In the genomic region with DNA sequence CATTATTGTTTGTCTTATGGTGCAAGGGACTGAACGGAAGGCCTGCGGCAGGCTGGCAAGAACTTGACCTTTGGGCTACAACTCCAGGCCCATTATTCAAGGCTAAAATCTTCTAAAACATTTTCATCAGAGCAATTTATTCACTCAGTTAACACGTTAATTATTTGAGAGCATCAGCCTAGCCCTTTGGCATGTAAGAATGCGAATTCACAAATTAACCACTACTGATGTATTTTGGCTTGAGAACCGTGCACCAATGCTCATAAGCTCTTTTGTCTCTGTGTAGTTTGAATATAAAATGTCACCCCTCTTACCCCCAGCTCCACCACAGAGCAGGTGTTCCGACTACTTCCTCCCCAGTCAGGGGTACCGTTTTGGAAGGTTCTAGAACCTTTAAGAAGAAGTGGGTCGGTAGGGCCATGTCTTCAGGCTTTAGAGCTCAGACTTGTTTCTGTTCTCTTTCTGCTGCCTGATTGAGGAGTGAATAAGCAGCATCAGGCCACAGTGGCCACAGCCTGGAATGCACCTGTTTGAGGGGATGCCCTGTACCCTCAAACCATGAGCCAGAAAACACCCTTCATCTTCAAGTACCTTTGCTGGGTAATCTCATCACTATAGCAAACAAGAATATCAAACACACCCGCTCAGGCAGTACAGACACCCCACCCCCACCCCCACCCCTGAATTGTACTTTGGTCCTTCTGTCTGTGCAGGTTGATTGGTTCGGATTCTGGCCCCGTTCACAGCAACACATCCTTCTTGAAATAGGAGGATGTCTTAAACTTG, we compare ENCODE assay signal across 13 mouse cellular contexts. TPM values are rescaled to one million over a fixed set of nuclear protein-coding genes. Genes with fewer than 3 reads are reported as not detected.
DNase-seq lines count a peak whose midpoint lies in the region; ATAC-seq lines count a peak whose summit lies in the region.
"Had no signal": no experiment of that assay in that cellular context is flagged by ENCODE, and none has a peak within 500 bp of the region (broad histone marks: within the 10 kb centered on the region; RNA-seq: fewer than 3 reads in every experiment).

No protein-coding gene starts in this region.

- DNase-seq in kidney, adult 9 months = peak; percentile 71
- no peak for DNase-seq in kidney, postnatal 4 days
- peak; percentile 51 for DNase-seq in thymus, postnatal 14 days
- DNase-seq in adrenal gland, postnatal 14 days = no peak
- DNase-seq in adrenal gland, postnatal 25 days = no peak
- DNase-seq: cerebellum, adult 9-10 months; embryo, embryonic 11 days; gastrocnemius, postnatal 36 days; liver had no signal

- ATAC-seq in CD4-positive, CD25-positive, alpha-beta regulatory T cell, adult 4 months = peak; percentile 57
- ATAC-seq in hematopoietic stem cell, adult 5-6 weeks (replicated peaks in 1 of 2; ENCODE audit: insufficient read depth in 1 of 2, low FRiP score in 2 of 2, low TSS enrichment in 1 of 2, low read depth in 1 of 2, poor library complexity in 2 of 2, severe bottlenecking in 2 of 2) = peak; percentile 25 to 27; a peak in 1 of 4 replicates
- ATAC-seq: Patski had no signal

RNA-seq across cellular contexts. Expression of a gene that starts 22.5 kb away (rescaled TPM):
- 10 to 100 TPM; 11.2 to 12.4 TPM for polyA plus RNA-seq in CD4-positive, CD25-positive, alpha-beta regulatory T cell, adult 4 months (2017; shearing (Covaris generic))
- 0.65 and 1.8 TPM in 2 replicates for total RNA-seq in hematopoietic stem cell, adult 5-6 weeks (2017)
- total RNA-seq in adrenal gland, postnatal 14 days (2021) = 1.9 and 2.8 TPM in 2 replicates
- 1.2 and 1.5 TPM in 2 replicates for total RNA-seq in adrenal gland, postnatal 25 days (2021)
- polyA plus RNA-seq: erythroblast, embryonic 14.5 days had no signal

Comparison
In these comparisons a context has a peak if more than half of its experiments do, and no peak if none do; other contexts are left out.
1. DNase-seq: peak in kidney, adult 9 months (single experiment) and thymus, postnatal 14 days (single experiment); none in kidney, postnatal 4 days (0 of 2), adrenal gland, postnatal 14 days (single experiment) and adrenal gland, postnatal 25 days (single experiment).